Mouse (Mus musculus) megakaryocyte-erythroid progenitor cell, adult 5 weeks (primary cell): Measurements from ENCODE around the gene Hps4. TPM values are rescaled to one million over a fixed set of nuclear protein-coding genes. Genes with fewer than 3 reads are reported as not detected.

Source experiments
- polyA plus RNA-seq: library from polyadenylated mRNA; stranded (reverse); fragments of >175 nt; gene quantifications from 2 replicates; pipeline ENCODE4 v1.2.3, GENCODE M21; 2012

Hps4 gene
- polyA plus RNA-seq: 31.8 and 38.2 TPM in 2 replicates

GRCm38 (mm10) chr5:112342463-112343204 lies at the start of gene Hps4, which contains the start of gene Srrd:
Gene Hps4 (plus strand): TSS chr5:112343083.
Gene Srrd (minus strand): TSS chr5:112343040.

DNA sequence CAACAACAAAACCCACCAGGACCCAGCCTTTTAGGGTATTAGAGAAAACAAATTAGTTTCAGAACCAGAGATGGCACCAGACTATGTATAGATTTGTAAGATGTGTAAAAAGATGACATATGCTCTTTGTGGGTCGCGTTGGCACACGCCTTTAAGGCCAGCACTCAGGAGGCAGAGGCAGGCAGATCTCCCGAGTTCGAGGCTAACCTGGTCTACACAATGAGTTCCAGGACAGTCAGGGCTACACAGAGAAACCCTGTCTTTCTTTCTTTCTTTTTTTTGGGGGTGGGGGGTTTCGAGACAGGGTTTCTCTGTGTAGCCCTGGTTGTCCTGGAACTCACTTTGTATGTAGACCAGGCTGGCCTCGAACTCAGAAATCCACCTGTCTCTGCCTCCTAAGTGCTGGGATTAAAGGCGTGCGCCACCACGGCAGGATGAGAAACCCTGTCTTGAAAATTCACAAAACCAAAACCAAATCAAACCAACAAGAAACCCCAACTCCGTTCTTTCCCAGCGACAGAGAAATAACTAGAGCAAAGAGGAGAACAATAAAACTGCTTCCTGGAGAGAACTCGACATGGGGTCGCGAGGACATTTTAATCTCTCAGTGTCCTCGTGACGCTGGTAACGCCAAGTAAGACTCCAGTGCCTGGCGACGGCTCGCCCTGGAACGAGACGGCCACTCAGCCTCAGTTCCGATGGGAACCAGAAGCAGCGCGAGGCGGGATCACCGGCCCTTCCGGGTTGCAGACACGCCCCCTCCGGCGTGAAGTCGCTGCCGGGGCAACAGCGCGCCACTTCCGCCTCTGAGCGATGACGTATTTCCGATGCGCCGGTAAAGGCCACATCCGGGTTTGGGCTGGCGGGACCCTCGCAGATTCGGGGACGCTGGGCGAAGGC lies 17.1 kb upstream of the Hps4 start, which contains the start of gene Tfip11:
TSS of gene Tfip11 (plus strand) at position 813 of the 900 bp plus-strand sequence.

GRCm38 (mm10) chr5:112355910-112356309 lies 13.0 kb downstream of the Hps4 start, which contains the start of gene Gm6583:
Gene Gm6583 (minus strand): TSS chr5:112356033.

GRCm38 (mm10) chr5:112394779-112395443 lies 52.0 kb downstream of the Hps4 start, which contains the start of gene Asphd2:
Gene Asphd2 (minus strand): TSS chr5:112394866.

Other genes with a start within 250 kb of the Hps4 start
- gene Cryba4, start 90.6 kb upstream of the Hps4 start, polyA plus RNA-seq: 0.28 and 0.46 TPM in 2 replicates
- 0.06 and 0.34 TPM in 2 replicates for gene Crybb1, start 87.3 kb upstream of the Hps4 start, polyA plus RNA-seq
- 166 and 178 TPM in 2 replicates for gene Tpst2, start 66.4 kb upstream of the Hps4 start, polyA plus RNA-seq
- gene Tfip11, start 16.7 kb upstream of the Hps4 start, polyA plus RNA-seq: 58.1 and 62.2 TPM in 2 replicates
- 21.9 and 24.3 TPM in 2 replicates for gene Srrd, start within 50 bp of the Hps4 start, polyA plus RNA-seq
- gene Gm6583, start 12.9 kb downstream of the Hps4 start, polyA plus RNA-seq: 0.04 TPM in 1 of 2 replicates, not detected in the other
- not detected in 2 replicates for gene Asphd2, start 51.8 kb downstream of the Hps4 start, polyA plus RNA-seq
- not detected in 2 replicates for gene Gm6588, start 106.3 kb downstream of the Hps4 start, polyA plus RNA-seq
- gene Sez6l, start 234.1 kb downstream of the Hps4 start, polyA plus RNA-seq: 0.01 TPM in 1 of 2 replicates, not detected in the other